Mouse (Mus musculus): Measurements from ENCODE around the gene Emc1. TPM values are rescaled to one million over a fixed set of nuclear protein-coding genes. Genes with fewer than 3 reads are reported as not detected.

Emc1 gene
- total RNA-seq, 2 experiments from 2014 or later: 30.7 TPM

Small RNAs within 50 kb of the gene (microRNA-seq; reads per million reads assigned to microRNA genes)
- gene Gm24245: 0 reads per million in 2 experiments
- gene Gm25732: 0 reads per million in 2 experiments

Other genes with a start within 250 kb of the Emc1 start
- gene Minos1, start 221.5 kb upstream of the Emc1 start, total RNA-seq (2021): 100 to 1,000 TPM; 399 to 482 TPM
- gene Capzb, start 159.7 kb upstream of the Emc1 start, total RNA-seq (2021): 100 to 1,000 TPM; 576 to 632 TPM
- 1 to 10 TPM; 4.9 to 5.6 TPM for gene Pqlc2, start 41.9 kb upstream of the Emc1 start, total RNA-seq (2021)
- gene Akr7a5, start 41.8 kb upstream of the Emc1 start, total RNA-seq (2021): 10 to 100 TPM; 32.7 to 36.9 TPM
- gene Mrto4, start within 50 bp of the Emc1 start, total RNA-seq (2021): 10 to 100 TPM; 44.3 to 44.9 TPM
- gene Ubr4, start within 50 bp of the Emc1 start, total RNA-seq (2021): 10 to 100 TPM; 79.7 to 99.0 TPM
- 1 to 10 TPM; 5.6 to 7.5 TPM for gene Iffo2, start 178.0 kb downstream of the Emc1 start, total RNA-seq (2021)